Mouse (Mus musculus): Measurements from ENCODE around the gene Ddx27. TPM values are rescaled to one million over a fixed set of nuclear protein-coding genes. Genes with fewer than 3 reads are reported as not detected.
"Not testable (repeated sequence)": the region's sequence is repeated elsewhere in the genome, so short reads cannot be mapped to it uniquely, and the experiment has no call there.

Ddx27 gene
- polyA plus RNA-seq, 1 experiment from 2014 or later = 47.6 TPM

DNA sequence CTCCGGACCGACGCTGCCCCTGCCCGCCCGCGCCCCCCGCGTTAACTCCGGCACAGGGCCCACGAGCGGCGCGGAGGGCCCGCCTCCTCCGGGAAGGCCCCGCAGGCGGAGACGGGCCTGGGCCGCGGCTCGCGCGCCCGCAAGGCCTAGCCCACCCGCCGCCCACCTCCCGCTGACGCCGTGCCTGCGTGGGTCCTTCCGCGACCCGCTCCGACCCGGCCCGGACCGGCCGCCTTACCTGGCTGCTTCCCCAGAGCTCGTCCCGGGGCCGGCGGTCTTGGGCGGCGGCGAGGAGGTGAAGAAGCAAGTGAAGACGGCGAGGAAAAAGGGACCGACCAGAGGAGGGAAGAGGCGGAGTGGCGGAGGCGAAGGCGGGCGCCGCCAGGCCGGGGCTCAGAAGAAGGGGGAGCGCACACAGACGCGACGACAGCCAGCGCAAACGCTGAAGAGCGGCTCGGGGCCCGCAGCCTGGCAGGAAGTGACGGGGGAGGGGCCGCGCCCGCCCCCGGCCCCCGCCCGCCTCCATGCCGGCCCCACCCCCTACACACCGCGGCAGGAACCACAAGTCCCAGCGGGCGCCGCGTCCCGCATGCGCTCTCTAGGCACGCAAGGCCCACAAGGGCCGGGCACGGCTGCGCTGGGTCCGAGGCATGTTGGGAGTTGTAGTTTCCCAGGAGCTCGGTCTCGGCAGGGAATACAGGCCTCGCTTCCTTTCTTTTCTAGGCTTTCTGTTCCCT lies 19.0 kb upstream of the Ddx27 start, which contains the start of gene Stau1:
Gene Stau1, minus strand, starts transcription at position 504 of the 737 bp plus-strand sequence.
- Histone ChIP-seq H3K9me3 (replicated peaks) (no peaks in the 10 kb centered on the region), H3K36me3 (no peaks in the 10 kb centered on the region), H3K4me2 (replicated peaks) (peak within 1 kb of the TSS; percentile 84), H3K4me1 (peaks cover 45% of the 10 kb centered on the region), H3K4me3 (replicated peaks) (peak within 1 kb of the TSS; percentile 88), H3K27me3 (no peaks in the 10 kb centered on the region), H3K27ac (replicated peaks) (peak within 1 kb of the TSS; percentile 99), H3K9ac (peak within 1 kb of the TSS; percentile 97)
- ATAC-seq (ENCODE audit: insufficient number of reproducible peaks, low FRiP score, low TSS enrichment, low read depth) = peak; percentile 99
- under 1% methylated on average over 88 of the region's 88 CpGs for WGBS

DNA sequence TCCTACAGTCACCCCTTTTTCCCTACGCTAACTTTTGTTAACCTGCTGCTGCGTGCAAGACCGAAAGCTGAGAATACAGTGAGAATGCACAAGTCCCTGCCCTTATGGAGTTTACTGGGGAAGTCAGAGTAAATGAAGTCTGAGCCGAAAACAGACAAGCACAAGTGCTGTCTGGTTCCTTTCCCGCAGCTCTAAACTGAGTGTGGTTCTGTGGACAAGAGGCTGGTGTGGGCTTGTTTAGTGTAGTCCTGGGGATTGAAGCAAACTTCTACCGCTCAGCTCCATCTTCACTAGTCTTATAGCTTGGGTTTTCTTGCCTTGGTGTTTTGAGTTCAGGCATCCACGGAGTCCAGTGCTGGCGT lies 18.5 kb upstream of the Ddx27 start:
- peak overlapping the region; percentile 99 for H3K27ac ChIP-seq (replicated peaks)
- H3K36me3 ChIP-seq = no peaks in the 10 kb centered on the region
- H3K4me2 ChIP-seq (replicated peaks) = peak overlapping the region; percentile 84
- no peak for ATAC-seq (ENCODE audit: insufficient number of reproducible peaks, low FRiP score, low TSS enrichment, low read depth)
- H3K4me1 ChIP-seq = peaks cover 44% of the 10 kb centered on the region
- H3K27me3 ChIP-seq = no peaks in the 10 kb centered on the region
- H3K9ac ChIP-seq = peak overlapping the region; percentile 47
- no peaks in the 10 kb centered on the region for H3K9me3 ChIP-seq (replicated peaks)
- peak overlapping the region; percentile 88 for H3K4me3 ChIP-seq (replicated peaks)
- WGBS = 38% methylated on average over 8 of the region's 8 CpGs

DNA sequence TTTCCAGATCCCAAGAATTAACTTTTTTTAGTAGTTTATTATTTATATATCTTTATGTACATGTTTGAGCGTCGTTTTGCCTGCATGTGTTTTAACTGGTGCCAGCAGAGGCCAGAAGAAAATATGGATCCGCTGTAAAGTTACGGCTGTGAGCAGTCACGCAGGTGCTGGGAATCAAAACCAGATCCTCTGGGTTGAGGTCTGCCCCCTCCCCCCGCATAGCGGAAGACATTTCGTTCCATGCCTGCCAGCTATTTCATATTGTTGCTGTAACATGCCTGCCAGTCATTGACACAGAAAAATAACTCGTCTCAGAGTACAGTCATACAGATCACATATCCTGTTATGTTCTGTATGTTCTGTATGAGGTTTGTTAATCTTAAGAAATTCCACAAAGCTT lies 13.5 kb upstream of the Ddx27 start:
- no peaks in the 10 kb centered on the region for H3K9me3 ChIP-seq (replicated peaks)
- WGBS = 28% methylated on average over 9 of the region's 9 CpGs

DNA sequence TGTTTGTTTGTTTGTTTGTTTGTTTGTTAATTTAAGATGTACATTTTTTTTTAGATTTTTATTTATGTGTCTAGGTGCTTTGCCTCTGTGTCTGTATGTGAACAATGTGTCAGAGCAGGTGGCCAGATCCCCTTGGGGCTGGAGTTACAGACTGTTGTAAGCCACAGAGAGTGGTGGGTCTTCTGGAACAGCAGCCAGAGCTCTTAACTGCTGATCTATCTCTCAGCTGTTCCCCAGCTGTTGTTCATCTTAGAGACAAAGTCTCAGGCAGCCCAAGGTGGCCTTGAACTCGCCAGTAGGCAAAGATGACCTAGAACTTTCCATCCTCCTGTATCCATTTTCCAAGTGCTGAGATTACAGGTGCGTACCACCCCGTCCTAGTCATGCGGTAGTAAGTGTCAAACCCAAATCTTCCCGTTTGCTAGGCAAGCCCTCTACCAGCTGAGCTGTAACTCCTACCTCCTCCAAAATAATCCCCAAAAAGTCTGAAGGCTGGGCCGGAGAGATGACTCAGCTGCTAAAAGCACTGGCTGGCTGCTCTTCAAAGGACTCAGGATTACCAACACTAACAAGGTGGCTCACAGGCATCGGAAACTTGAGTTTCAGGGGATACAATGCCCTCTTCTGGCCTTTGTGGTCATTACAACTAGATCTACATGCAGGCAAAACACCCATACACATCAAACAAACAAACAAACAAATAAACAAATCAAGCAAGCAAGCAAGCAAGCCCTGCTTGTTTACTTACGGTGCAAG lies 10.7 kb upstream of the Ddx27 start:
- ATAC-seq (ENCODE audit: insufficient number of reproducible peaks, low FRiP score, low TSS enrichment, low read depth) = no peak
- WGBS = 38% methylated on average over 8 of the region's 8 CpGs
- Histone ChIP-seq H3K27ac (replicated peaks) (no peak overlapping the region), H3K9me3 (replicated peaks) (no peaks in the 10 kb centered on the region), H3K36me3 (no peaks in the 10 kb centered on the region), H3K4me1 (0 out of 2 replicates have a peak, but pooled peaks cover 9% of the 10 kb centered on the region), H3K4me2 (replicated peaks) (no peak overlapping the region), H3K4me3 (replicated peaks) (no peak overlapping the region), H3K9ac (no peak overlapping the region), H3K27me3 (no peaks in the 10 kb centered on the region)

More for the DNA sequence above, 13.5 kb upstream of the Ddx27 start:
- no peak overlapping the region for H3K9ac ChIP-seq
- H3K4me2 ChIP-seq (replicated peaks) = no peak overlapping the region
- H3K27ac ChIP-seq (replicated peaks) = no peak overlapping the region
- peaks cover 13% of the 10 kb centered on the region; the same call in 1 of the 2 replicates for H3K4me1 ChIP-seq
- H3K36me3 ChIP-seq = no peaks in the 10 kb centered on the region
- H3K4me3 ChIP-seq (replicated peaks) = no peak overlapping the region
- no peak for ATAC-seq (ENCODE audit: insufficient number of reproducible peaks, low FRiP score, low TSS enrichment, low read depth)
- no peaks in the 10 kb centered on the region for H3K27me3 ChIP-seq

DNA sequence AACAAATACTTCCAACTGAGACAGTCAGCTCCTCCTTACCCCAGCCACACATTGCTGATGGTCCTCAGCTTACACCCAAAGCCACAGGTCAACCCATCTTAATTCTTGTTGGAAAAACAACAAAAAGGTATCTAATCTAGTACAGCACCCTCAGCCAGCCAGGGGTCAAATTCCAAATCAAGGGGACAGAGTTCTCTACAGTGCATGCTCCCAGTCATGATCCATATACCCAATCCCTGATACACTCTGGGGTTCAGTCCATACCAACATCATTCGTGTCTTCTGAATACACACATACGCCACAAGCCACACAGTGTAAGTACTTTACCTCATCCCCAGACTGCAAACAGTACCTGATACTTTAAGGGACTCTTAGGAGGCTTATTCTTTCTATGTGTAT lies 8.6 kb upstream of the Ddx27 start:
- H3K4me1 ChIP-seq = 0 out of 2 replicates have a peak, but pooled peaks cover 6% of the 10 kb centered on the region
- H3K4me3 ChIP-seq (replicated peaks) = no peak overlapping the region
- 92% methylated on average over 2 of the region's 2 CpGs for WGBS
- H3K9me3 ChIP-seq (replicated peaks) = no peaks in the 10 kb centered on the region
- H3K27ac ChIP-seq (replicated peaks) = no peak overlapping the region
- H3K9ac ChIP-seq = no peak overlapping the region
- no peak for ATAC-seq (ENCODE audit: insufficient number of reproducible peaks, low FRiP score, low TSS enrichment, low read depth)
- no peaks in the 10 kb centered on the region for H3K27me3 ChIP-seq
- H3K4me2 ChIP-seq (replicated peaks) = no peak overlapping the region
- H3K36me3 ChIP-seq = no peaks in the 10 kb centered on the region

DNA sequence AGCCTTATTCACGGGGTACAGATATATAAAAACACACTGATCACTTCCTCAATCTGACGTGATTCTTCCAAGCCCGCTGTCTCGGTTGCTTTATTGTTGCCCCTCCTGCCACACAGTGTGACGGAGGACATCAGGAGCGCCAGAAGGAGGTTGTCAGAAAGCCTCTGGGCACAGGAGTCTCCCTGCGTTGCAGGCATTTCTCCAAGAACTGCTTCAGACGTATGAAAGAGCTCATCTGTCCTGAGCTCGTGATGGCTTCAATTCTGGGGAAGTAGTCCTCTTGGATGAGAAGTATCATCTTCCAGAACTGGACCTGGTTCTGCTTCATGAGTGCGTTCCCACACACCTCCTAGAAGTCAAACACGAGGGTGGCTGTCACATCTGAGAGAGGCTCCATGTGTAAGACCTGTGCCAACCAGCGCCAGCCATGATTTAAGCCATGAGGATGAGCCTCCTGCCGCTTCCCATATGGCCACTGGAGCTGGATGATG lies 7.9 kb upstream of the Ddx27 start:
- ATAC-seq (ENCODE audit: insufficient number of reproducible peaks, low FRiP score, low TSS enrichment, low read depth) = no peak
- Histone ChIP-seq H3K9me3 (replicated peaks) (no peaks in the 10 kb centered on the region), H3K9ac (no peak overlapping the region), H3K4me2 (replicated peaks) (no peak overlapping the region), H3K4me1 (0 out of 2 replicates have a peak, but pooled peaks cover 3% of the 10 kb centered on the region), H3K4me3 (replicated peaks) (no peak overlapping the region), H3K27ac (replicated peaks) (no peak overlapping the region), H3K36me3 (no peaks in the 10 kb centered on the region), H3K27me3 (no peaks in the 10 kb centered on the region)
- WGBS = 69% methylated on average over 13 of the region's 13 CpGs

DNA sequence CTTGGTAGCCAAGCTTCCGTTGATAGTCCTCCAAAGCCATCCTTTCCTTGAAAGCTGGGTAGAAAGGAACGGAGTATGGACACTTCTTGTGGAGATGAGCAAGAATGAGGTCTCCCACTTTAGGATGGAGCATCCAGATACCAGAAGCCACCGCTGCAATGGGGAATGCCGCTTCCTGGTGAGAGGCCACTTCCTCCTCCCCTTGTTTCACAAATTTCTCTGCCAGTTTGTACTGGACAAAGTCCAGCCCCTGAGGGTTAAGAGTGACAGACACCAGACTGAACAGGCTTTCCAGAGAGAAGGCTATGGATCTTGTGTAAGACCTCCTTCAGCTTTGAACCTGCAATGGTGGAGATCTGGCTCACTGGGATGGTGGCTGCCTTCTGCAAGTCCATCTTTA lies 7.4 kb upstream of the Ddx27 start:
- not testable (repeated sequence) for H3K4me1 ChIP-seq; H3K4me3 ChIP-seq (replicated peaks); H3K9me3 ChIP-seq (replicated peaks); H3K36me3 ChIP-seq; H3K9ac ChIP-seq; H3K27ac ChIP-seq (replicated peaks); H3K4me2 ChIP-seq (replicated peaks); ATAC-seq (ENCODE audit: insufficient number of reproducible peaks, low FRiP score, low TSS enrichment, low read depth); H3K27me3 ChIP-seq
- WGBS = 68% methylated on average over 4 of the region's 4 CpGs

DNA sequence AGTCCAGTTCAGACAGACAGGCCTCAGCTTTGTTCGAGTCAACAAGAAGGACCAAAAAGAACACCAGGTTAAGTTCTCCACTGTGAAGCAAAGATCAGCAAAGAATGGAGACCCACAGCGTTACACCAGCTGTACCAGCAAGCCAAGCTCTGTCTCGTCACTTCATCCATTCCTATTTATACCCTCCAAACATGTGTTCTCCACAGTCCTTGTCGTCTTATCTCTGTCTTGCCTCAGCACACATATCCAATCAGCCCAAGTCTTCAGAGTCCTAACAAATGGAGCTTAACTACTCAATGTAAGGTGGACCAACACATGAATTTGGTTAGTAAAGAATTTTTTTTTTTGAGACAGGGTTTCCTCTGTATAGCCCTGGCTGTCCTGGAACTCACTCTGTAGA lies 5.5 kb upstream of the Ddx27 start:
- no peaks in the 10 kb centered on the region for H3K27me3 ChIP-seq

DNA sequence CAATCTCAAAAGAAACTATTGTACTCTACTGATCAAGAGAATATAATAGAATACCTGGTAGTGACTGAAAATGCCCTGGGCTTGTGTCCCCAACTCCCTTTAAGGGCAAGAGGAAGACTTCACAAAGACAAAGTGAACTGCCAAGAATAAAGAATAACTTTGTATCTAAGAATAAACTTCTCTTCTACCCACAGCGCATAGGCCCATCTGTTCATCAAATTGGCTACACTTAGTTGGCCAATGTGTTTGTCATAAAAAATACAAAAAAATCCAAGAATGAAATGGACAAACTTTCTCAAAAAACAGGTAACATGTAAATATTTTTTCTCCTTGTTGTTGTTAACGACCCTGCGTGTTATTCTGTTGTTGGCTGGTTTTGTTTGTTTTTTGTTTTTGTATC lies 4.4 kb upstream of the Ddx27 start:
- no peak for ATAC-seq (ENCODE audit: insufficient number of reproducible peaks, low FRiP score, low TSS enrichment, low read depth)
- no peaks in the 10 kb centered on the region for H3K9me3 ChIP-seq (replicated peaks)
- H3K27me3 ChIP-seq = no peaks in the 10 kb centered on the region
- H3K9ac ChIP-seq = no peak overlapping the region
- no peak overlapping the region for H3K4me3 ChIP-seq (replicated peaks)
- no peak overlapping the region for H3K27ac ChIP-seq (replicated peaks)
- H3K4me2 ChIP-seq (replicated peaks) = no peak overlapping the region
- H3K36me3 ChIP-seq = no peaks in the 10 kb centered on the region
- H3K4me1 ChIP-seq = peaks cover 4% of the 10 kb centered on the region
- WGBS = 81% methylated on average over 3 of the region's 3 CpGs

More for the DNA sequence above, 5.5 kb upstream of the Ddx27 start:
- ATAC-seq (ENCODE audit: insufficient number of reproducible peaks, low FRiP score, low TSS enrichment, low read depth) = no peak
- H3K9ac ChIP-seq = no peak overlapping the region
- H3K36me3 ChIP-seq = no peaks in the 10 kb centered on the region
- no peak overlapping the region for H3K27ac ChIP-seq (replicated peaks)
- 0 out of 2 replicates have a peak, but pooled peaks cover 3% of the 10 kb centered on the region for H3K4me1 ChIP-seq
- no peak overlapping the region for H3K4me3 ChIP-seq (replicated peaks)
- H3K9me3 ChIP-seq (replicated peaks) = no peaks in the 10 kb centered on the region
- WGBS = 63% methylated on average over 4 of the region's 4 CpGs
- H3K4me2 ChIP-seq (replicated peaks) = no peak overlapping the region

DNA sequence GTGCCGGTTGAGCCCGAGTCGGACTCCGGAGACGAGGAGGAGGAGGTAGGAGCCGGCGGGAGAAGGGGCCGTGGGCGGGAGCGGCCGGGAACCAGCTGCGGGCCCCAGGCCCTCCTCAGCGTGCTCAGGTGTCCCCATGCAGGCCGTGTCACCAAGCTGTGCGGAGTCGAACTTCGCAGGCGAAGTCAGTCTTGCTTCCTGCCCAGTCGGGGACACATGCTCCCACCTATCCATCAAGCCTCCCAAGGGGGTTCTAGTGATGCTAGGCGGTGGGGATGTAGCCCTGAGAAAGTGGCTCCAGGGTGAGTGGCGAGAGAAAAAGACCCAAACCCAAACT lies 357 bp downstream of the Ddx27 start:
- peak overlapping the region; percentile 82 for H3K4me3 ChIP-seq (replicated peaks)
- WGBS = 0% methylated on average over 21 of the region's 21 CpGs
- no peaks in the 10 kb centered on the region for H3K27me3 ChIP-seq
- H3K4me1 ChIP-seq = peaks cover 19% of the 10 kb centered on the region
- H3K9me3 ChIP-seq (replicated peaks) = no peaks in the 10 kb centered on the region
- peak; percentile 52 for ATAC-seq (ENCODE audit: insufficient number of reproducible peaks, low FRiP score, low TSS enrichment, low read depth)
- H3K27ac ChIP-seq (replicated peaks) = peak overlapping the region; percentile 81; the same call in 1 of the 2 replicates
- peak overlapping the region; percentile 95 for H3K4me2 ChIP-seq (replicated peaks)
- H3K36me3 ChIP-seq = peaks cover 27% of the 10 kb centered on the region
- H3K9ac ChIP-seq = peak overlapping the region; percentile 87

DNA sequence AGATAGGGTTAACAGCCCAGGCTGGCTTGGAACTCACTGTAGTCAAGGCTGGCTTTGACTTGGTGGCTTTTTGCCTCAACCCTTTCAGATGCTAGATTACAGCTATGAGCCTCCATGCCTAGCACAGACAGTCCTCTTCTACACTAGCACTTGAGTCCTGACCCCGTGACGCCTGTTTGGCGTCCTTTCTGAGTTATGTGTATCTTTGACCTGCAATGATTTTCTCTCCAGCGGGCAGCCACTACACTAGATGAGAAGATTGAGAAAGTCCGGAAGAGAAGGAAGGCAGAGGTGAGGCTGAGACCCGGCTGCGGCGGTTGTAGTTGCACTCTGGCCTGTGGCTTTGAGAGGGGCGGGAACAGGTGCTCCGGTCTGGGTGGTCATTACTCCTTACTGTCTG lies 4.4 kb downstream of the Ddx27 start:
- Histone ChIP-seq H3K4me1 (peaks cover 19% of the 10 kb centered on the region), H3K27me3 (no peaks in the 10 kb centered on the region), H3K9ac (no peak overlapping the region), H3K36me3 (peaks cover 59% of the 10 kb centered on the region), H3K27ac (replicated peaks) (no peak overlapping the region), H3K4me2 (replicated peaks) (no peak overlapping the region), H3K9me3 (replicated peaks) (no peaks in the 10 kb centered on the region), H3K4me3 (replicated peaks) (no peak overlapping the region)
- ATAC-seq (ENCODE audit: insufficient number of reproducible peaks, low FRiP score, low TSS enrichment, low read depth) = no peak
- 95% methylated on average over 10 of the region's 10 CpGs for WGBS

All from embryonic facial prominence, embryonic 15.5 days (tissue).